Mouse (Mus musculus) right cerebral cortex, adult 18-20 months (tissue): ENCODE results near the gene Sox11.
A peak's percentile ranks its signal among the peaks of the same experiment; 100 is the strongest.

Experiments used
- DNase-seq: peaks from one replicate; pipeline ENCODE4 v3.0.0; 2022; ENCODE audit warnings: mixed read lengths

The Sox11 gene

DNA sequence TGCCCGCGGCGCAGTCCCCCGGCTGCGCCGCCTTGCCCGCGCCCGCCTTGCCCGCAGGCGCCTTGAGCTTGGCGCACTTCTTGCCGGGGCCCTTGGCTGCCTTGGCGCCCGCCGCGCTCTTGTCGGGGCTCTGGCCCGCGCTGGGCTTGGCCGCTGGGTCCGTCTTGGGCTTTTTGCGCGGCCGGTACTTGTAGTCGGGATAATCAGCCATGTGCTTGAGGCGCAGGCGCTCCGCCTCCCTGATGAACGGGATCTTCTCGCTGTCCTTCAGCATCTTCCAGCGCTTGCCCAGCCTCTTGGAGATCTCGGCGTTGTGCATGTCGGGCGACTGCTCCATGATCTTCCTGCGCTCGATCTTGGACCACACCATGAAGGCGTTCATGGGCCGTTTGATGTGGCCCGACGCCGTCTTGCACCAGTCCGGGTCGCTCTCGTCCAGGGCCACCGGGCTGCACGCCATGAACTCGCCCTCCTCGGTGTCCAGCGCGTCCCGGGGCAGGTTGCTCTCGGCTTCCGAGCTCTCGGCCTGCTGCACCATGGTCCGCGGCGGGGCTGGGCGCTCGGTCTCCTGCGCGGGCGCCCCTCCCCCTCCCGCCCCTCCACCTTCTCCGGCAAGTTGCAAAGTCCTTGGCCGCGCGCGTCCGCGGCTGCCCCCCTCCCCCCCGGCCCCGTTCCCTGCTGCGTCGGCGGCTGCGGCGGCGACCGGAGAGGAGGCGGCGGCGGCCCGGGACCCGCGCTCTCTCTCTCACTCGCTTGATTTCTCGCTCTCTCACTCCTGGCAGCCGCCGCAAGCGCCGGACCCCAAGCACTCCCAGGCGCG lies at the start of gene Sox11:
TSS of gene Sox11 (minus strand) at position 704 of the 820 bp plus-strand sequence.
- DNase-seq = peak; percentile 49

DNA sequence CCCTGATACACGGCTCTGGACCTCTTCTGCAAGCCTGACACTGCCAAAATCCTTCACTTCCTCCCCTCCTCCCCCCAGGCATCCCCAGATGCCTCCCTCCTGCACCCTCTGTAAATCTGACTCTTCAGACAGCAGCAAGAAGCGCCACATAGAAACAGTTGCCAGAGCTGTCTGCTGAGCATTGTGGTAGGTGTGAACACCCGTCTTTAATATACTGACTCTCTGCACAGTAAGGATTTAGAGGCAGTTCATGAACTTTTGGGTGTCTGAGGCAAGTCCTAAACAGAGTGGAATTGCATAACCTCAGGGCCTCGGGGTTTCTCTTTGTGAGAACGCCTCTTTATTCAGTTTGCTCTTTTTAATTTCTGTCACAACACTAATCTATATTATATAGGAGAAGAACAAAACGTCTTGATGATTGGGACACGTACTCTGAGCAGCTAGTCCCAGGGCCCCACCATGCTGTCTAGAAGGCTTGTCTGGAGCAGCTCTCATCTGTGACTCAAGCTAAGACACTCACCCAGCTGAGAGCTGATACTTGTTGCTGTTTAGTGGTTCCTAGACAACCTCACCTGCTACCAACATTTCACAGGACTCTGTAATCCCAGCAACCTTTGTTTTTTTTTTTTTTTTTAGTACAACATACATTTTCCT lies 49.4 kb upstream of the Sox11 start:
- no peak for DNase-seq

DNA sequence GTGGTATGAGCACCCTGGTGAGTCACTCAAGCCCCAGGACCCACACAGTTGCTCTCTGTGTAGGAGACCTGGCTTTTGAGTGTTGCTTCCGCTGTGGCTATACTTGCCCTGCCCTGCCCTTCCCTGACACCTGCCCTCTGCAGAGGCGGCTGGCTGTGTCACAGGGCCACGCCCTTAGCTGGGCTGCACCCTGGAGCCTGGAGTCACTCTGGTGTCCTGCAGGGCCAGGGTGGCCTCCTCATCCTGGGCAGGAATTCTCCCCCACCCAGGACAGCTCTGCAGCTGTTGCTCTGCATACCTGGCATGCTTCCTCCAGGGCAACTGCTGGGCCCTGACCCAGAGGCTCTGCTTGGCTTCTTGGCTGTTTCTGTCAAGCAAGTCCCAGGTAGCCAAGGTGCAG lies 48.1 kb upstream of the Sox11 start:
- DNase-seq = no peak

DNA sequence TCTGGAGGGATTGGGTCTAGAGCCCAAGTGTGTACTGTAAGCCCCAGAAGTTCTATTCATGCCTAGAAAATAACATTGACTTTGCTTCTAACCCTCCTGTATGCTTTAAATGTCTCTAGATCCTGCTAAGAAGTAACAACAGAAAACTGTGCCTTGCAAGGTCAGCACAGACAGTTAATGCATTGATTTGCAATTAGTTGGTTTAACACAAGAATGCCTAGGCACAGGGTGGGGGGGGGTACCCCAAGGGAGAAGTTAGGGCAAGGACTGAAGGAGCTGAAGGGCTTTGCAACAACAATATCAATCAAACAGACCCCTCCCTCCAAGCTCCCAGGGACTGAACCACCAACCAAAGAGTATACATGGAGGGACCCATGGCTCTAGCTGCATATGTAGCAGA lies 47.1 kb upstream of the Sox11 start:
- no peak for DNase-seq

DNA sequence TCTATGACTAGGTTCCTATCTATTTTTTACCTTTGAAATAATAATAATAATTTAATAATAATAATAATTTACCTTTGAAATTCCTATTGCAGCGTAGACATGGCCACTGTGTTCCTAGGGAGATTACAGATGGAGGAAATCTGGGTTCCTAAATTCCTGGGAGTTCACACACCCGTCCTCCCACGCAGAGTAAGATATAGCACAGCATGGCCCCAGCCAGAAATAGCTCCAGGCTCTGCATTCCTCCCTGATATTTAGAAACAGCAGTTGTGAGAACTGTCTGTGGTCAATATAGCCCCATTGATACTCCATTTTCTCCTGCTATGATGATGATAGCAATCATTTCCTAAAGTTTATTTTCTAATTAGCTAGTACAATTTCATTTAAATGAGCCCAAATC lies 30.1 kb upstream of the Sox11 start:
- DNase-seq = no peak

DNA sequence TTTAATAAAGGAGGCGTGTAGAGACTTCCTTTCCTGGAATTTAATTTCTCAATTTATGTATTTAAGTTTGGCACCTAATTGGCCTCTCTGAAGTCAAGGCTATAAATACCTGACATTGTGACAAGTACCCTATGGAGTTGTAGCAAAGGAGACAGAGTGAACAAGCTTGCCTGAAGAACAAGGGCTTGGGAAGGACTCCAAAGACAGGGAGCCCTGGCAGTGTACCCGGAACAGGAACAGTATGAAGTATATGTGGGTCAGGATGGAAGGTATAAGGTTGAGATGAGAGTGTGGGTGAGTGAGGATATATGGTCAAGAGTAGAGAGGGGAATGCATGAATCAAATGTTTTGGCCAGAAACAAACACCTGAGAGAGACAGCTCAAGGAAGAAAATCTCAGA lies 28.4 kb upstream of the Sox11 start:
- no peak for DNase-seq

DNA sequence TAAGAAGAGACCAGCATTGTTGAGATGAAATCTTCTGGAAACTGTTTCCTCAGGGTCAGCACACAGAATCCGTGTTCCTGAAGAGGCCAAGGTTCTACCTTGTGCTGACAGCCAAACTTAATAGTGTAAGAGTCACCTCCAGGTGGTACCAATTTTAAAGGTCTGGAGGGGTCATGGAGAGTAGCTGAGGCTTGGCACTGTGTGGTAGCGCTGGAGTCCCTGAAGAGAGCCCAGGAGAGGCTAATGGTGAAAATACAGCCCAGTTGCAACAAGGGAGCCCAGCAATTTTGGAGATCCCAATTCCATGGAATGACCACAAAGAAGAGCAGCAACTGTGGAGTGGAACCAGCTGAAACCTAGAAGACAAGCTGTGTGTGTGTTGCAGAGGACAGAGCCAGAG lies 25.1 kb upstream of the Sox11 start:
- no peak for DNase-seq

DNA sequence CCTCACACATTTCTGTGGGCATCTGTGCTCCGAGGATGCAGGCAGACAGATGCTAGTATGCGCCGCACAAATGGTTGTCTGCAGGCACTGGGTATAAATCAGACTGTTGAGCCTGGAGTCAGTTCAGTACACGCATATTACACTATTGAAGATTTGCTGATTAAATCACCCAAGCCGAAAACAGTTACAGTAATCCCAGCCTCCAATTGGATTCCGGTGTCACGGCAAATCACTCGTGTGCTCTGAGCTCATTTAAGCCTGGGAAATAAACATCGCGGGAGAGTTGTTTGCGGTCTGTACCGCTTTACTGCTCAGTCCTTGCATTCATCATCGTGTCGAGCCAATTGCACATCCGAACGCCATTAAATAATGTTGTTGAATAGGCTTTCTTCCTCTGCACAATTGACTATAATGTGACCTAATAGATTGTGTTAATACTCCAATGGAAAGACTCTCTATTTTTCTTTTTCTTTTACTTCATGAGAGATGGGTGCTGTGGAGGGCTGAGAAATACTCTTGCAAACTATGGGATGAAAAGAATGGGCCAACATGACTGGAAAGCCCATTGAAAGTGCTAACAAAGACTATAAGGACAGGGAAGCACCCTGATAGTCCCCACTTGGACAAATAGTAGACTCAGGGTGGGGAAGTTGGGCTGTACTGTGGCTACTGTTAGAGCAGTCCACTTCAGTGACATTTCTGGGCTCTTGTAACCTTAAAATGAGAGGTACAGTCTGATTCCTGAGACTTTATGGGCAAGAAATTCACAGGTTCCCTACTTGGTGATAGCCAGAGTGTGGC lies 21.7 kb upstream of the Sox11 start:
- no peak for DNase-seq

DNA sequence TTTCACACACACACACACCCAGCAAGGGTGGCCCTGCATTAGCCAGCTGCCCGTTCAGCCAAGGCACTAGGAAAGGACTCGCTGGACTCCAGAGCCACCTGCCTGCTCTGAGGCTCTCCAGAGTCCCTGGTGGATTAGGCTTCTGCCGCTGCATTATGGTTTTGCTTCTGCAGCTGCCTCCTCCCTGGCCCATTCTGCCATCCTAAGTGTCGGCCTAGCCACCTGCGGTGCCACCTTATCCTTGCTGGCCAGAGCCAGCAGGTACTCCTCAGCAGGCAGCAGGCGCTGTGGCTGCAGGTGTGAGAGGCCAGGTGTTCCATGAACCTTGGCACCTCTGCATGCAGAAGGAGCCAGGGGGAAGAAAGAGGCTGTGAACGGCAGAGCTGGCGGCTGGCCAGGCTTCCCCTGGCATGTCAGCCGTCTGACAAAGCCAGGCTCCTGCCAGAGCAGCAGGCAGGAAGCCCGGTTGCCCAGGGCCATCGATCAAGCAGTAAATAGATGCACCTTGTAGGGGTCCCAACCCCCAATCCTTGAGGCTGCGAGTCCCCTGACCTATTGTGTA lies 14.8 kb upstream of the Sox11 start:
- DNase-seq = no peak

DNA sequence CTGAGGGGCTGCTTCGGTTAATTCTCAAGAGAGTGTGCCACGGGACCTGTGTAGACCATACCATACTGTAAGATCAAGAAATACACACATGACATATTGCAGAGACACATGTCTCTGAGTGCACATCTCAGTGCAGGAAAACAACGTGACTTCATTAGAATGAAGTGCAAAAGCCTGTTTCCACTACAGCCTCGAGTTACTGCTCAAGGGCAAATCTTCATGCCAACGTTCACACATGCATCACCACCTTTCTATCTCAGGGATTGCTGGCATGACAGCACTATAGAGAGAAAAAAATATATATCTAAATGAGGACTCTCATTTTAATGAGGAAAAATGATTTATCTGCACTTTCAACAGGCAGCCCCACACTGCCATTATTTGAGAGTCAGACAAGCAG lies 14.2 kb upstream of the Sox11 start:
- DNase-seq = no peak

DNA sequence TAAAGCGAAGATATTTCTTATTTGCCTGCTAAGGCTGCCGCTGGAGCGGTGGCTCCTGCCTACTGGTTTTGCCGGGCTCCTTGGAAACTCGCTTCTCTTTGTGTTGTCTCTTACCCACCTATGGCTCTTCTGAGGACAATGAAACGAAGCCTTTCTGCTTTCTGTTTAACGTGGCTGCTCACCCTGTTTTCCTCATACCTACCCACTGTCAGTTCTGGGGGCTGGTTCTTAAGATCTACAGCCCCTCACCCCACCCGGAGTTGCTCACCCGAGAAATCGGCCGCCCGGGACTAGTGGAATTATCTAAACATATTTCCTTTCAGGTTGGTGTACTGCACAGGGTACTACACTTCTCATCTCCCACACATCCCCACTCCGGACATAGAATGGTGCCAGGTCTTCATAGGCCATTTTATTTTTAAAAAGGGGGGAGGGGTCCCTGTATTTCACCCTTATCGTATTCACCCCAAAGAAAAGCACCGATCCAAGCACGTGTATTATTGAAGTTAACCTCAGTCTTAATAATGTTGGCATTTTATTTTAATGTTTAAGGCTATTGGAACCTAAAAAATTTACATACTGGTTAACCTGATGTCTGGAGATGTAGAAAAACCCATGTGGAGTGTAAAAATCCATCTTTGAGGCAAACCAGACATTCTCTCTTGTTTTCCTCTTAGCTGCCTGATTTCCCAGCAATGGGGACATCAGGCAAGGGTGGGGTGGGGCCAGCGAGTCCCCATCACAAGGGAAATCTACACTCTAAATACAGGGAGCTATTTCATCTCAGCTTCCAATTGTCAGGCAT lies 1.4 kb upstream of the Sox11 start:
- DNase-seq = peak; percentile 12

DNA sequence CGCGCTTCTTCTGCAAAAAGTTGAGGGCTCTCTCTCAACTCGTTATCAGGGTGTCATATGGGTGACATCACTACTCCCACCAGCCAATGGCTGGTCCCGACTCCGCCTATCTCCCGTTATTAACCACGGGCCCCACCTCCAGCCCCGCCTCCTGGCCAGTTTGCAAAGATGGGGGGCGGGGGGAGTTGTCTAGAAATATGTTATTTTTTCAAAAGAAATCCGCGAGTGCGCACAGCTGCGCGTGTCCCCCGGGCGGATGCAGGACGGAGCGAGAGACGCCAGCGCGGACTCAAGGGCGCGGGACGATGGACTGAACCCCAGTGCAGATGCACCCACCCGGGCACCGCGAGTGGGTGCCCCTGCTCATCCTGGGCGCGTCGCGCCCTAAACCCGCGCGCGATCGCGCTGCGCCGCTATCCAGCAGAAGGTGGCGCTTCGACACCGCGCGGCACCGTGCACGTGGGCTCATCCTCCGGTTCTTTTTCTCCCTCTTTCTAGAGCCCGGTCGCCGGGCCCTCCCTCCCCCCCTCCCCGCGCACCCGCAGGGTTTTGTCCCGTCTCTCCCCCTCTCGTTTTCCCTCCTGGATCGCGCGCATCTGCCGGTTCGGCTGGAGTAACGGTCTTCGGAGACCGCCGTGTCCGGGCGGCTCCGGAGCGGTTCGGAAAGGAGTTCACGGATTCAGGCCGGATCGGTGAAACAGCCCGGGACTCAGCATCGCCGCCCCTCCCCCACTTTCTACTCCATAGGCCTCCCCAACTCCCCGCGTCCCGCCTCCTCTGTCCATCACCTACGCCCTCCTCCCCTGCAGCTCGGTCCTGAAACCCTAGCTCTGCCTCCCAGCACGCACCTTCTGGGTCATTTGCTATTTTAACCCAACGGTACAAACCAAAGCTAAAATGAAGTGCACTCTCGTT lies 574 bp upstream of the Sox11 start:
- peak; percentile 93 for DNase-seq

DNA sequence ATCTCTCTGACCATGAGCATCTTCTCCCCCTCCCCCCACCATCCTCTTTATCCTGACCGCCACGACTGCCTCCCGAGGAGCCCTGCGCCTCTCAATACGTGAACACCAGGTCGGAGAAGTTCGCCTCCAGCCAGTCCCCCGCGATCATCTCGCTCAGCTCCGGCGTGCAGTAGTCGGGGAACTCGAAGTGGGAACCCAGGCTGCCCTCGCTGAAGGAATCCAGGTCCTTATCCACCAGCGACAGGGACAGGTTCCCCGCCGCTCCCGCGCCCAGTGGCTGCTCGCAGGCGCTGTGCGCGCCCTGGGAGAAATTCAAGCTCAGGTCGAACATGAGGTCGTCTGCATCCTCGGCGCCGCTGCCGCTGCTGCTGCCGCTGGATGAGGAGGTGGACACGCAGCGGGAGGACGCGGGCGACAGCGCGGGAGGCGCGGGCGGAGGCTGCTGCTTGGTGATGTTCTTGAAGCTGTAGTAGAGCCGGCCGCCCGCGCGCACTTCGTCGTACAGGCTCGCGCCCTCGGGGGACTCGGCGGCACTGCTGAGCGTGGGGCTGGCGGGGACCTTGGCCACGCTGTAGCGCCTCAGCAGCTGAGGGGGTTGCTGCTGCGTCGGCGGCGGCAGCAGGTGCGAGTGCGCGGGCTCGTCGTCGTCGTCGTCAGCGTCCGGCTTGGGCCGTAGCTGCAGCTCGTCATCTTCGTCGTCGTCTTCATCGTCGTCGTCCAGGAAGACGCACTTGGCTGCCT lies 1.1 kb downstream of the Sox11 start:
- DNase-seq = peak; percentile 49

DNA sequence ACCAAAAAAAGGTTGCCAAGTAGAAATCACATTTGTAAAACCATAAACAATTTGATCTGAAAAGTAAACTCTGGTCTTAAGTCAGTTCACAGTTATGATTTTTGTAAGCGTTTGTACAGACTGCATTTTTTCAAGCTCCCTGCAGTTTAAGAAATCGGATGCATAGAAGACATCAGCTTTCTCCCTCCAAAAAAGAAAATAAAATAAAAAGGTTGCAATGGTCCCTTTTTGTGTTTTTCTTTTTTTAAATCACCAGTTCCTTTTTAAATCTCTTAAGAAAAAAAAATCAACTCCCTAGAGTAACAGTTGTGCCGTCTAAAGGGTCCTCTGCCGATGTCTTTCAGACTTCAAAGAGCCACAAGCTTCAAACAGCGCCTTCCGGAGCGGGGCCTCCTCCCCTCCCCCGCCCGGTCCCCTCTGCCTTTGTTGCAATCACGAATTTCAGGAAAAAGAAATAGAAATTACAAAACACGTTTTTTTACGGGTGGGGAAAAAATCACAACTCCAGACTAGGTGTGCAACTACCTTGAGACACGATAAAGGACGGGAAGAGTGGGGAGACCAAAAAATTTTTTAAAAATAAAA lies 1.8 kb downstream of the Sox11 start:
- no peak for DNase-seq

DNA sequence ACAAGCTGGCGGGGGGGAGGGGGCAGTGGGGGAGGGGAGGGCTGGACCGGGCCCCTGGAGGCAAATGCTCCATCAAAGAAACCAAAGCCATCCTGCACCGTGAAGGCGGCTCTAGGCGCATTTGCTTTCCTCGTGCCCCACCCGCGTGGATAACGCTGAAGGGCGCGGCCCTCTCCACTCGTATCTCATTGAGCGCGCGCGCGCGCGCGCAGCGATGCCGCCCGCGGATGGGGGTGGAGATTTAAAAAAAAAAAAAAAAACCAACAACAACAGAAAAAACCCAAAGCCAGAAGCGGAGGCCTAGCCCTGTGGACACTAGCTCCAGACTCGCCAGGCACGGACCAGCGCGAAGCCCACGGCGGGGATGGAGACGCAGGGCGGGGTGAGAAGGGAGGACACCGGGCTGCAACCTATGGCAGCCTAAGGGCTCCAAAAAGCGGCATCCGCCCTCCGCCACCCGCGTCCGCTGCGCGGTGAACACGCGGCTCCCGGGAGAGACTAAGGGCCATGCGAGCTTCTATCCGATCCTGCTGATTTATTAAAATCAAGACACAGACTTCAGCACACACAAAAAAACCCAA lies 3.1 kb downstream of the Sox11 start:
- peak; percentile 57 for DNase-seq

DNA sequence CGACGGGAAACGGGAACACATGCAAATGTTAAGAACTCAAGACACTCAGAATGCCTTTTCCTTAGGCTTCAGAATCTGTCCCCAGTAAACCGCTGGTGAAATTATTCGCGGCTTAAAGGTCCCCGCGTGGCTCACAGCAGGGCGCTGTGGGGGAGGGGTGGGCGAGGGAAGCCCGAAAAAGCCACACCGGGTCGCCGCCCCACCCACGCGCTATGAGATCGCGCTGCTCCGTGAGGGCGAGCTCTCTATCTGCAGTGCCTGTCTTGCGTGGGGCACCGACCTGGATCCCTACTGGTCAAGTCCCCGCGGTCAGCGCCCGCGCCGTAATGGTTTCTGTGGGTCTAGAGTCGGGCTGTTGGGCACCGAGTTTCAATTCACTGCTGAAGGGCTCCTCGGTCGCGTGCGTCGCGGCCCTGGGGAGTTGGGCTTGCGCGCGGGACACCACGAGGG lies 3.6 kb downstream of the Sox11 start:
- DNase-seq = peak; percentile 52

DNA sequence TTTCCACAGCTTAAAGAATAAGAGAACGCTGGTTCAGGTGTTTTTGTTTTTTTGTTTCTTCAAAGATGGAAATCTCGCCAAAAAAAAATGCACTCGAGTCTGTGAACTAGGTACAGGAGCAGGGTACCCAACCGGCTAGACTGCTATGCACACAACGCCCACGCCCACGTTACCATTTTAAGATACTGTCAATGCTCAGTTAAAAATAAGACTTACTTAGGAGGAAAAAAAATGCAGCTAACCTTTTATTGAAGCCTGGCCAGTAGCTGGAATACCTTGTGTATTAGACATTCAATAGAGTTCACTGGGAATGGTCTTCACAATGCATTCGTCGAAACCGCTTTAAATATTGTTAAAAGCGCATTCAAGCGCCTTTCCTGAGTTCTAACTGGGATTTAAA lies 4.3 kb downstream of the Sox11 start:
- peak; percentile 44 for DNase-seq

DNA sequence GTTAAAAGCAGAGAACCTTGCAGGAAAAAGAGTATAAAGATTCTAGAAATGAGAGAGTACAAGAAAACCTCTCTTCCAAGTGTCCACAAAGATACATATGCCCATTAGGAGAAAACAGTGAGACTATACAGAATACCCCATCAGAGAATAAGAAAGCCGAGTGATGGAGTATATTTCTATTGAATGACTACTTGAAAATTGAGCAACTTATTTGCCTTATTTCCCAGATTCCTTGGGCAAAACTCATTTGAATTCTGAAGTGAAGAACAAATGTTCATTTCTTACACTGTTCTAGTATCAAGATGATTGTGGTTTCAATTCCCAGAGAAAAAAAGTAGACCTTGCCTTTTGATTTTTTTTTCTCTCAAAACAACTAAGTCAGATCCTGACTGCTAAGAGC lies 4.9 kb downstream of the Sox11 start:
- no peak for DNase-seq

DNA sequence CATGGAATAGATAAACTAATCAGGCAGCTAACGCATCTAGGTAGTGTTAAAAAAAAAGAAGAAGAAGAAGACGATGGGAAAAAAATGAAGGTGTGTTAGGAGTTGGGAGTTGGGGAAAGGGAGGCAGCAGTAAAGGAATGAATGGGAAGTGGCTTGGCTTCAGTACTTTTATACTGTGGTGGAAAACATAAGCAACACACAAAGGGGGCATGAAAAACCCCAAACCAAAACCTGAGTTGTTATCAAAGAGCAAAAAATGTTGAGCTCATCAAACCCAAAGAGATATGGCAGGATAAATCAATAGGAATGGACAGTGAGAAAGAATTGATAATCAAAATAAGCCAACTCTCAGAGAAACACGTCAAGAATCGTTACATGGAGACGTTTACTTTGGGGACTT lies 5.6 kb downstream of the Sox11 start:
- DNase-seq = no peak

DNA sequence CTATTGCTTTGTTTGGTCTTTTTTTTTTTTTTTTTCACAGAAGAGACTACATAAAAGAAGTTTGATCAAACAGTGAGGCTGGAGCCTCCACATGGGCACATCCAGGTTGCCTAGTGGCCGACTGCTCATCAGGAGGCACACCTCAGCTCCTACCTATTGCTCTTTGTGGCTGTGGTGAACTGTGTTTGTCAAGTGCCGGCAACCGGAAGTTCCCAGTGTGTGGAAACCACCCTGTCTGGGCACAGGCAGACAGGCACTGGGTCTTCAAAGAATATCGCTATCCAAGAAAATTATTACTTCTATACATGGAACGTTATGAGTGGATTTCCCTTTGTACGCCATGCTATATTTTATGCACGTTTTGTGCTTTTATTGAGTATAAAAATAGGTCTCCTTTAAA lies 6.0 kb downstream of the Sox11 start:
- DNase-seq = no peak
